Mouse (Mus musculus): ENCODE results near the gene Depdc1b. TPM values are rescaled to one million over a fixed set of nuclear protein-coding genes. Genes with fewer than 3 reads are reported as not detected.

Depdc1b gene
- total RNA-seq, 2 experiments from 2014 or later = 0.22 to 0.46 TPM

GRCm38 (mm10) chr13:108304680-108305079 is 11.5 kb upstream of the Depdc1b start:
- DNase-seq = no peak
- intact Hi-C loops (cut with DNase I) = no loop called here

- DNase-seq = no peak
- intact Hi-C loops (cut with DNase I) = loop anchor here (1.0 kb wide), 1 partner anchor 102 kb away; the partner anchor contains the start of gene Elovl7
Observed at GRCm38 (mm10) chr13:108316487-108316903, 363 bp downstream of the Depdc1b start.

GRCm38 (mm10) chr13:108317414-108317813 is 1.3 kb downstream of the Depdc1b start:
- DNase-seq = no peak

GRCm38 (mm10) chr13:108319028-108319427 is 2.9 kb downstream of the Depdc1b start:
- intact Hi-C loops (cut with DNase I) = no loop called here
- DNase-seq = no peak

More at GRCm38 (mm10) chr13:108317414-108317813, 1.3 kb downstream of the Depdc1b start:
- intact Hi-C loops (cut with DNase I) = no loop called here

- DNase-seq = no peak
- intact Hi-C loops (cut with DNase I) = loop anchor here (5.0 to 10.0 kb wide), 3 partner anchors 48 to 995 kb away; partner anchors contain the start of gene Smim15
Observed at GRCm38 (mm10) chr13:108320216-108320615, 4.1 kb downstream of the Depdc1b start.

GRCm38 (mm10) chr13:108322466-108322865 is 6.3 kb downstream of the Depdc1b start:
- intact Hi-C loops (cut with DNase I) = loop anchor here (5.0 to 10.0 kb wide), 3 partner anchors 50 to 998 kb away; partner anchors contain the start of gene Smim15
- DNase-seq = no peak

GRCm38 (mm10) chr13:108323317-108323716 is 7.2 kb downstream of the Depdc1b start:
- intact Hi-C loops (cut with DNase I) = loop anchor here (5.0 to 10.0 kb wide), 3 partner anchors 51 to 999 kb away; partner anchors contain the start of gene Smim15
- no peak for DNase-seq

GRCm38 (mm10) chr13:108323866-108324829 is 8.0 kb downstream of the Depdc1b start:
- intact Hi-C loops (cut with DNase I) = loop anchor here (5.0 to 10.0 kb wide), 3 partner anchors 52 to 999 kb away; partner anchors contain the start of gene Smim15
- no peak for DNase-seq

GRCm38 (mm10) chr13:108325871-108326270 is 9.7 kb downstream of the Depdc1b start:
- no peak for DNase-seq
- intact Hi-C loops (cut with DNase I) = loop anchor here (10.0 kb wide), 2 partner anchors 281 to 1001 kb away; partner anchors contain the start of gene Smim15

- DNase-seq = no peak
- intact Hi-C loops (cut with DNase I) = loop anchor here (10.0 kb wide), 2 partner anchors 282 to 1002 kb away; partner anchors contain the start of gene Smim15
Observed at GRCm38 (mm10) chr13:108326351-108326750, 10.2 kb downstream of the Depdc1b start.

- DNase-seq = no peak
- intact Hi-C loops (cut with DNase I) = loop anchor here (10.0 kb wide), 2 partner anchors 282 to 1002 kb away; partner anchors contain the start of gene Smim15
Observed at GRCm38 (mm10) chr13:108327047-108327446, 10.9 kb downstream of the Depdc1b start.

GRCm38 (mm10) chr13:108328406-108329180 is 12.5 kb downstream of the Depdc1b start:
- intact Hi-C loops (cut with DNase I) = loop anchor here (10.0 kb wide), 2 partner anchors 284 to 1004 kb away; partner anchors contain the start of gene Smim15
- no peak for DNase-seq

- no peak for DNase-seq
Observed at GRCm38 (mm10) chr13:108329693-108330092, 13.6 kb downstream of the Depdc1b start.

GRCm38 (mm10) chr13:108335257-108336003 is 19.3 kb downstream of the Depdc1b start:
- intact Hi-C loops (cut with DNase I) = no loop called here
- no peak for DNase-seq

More at GRCm38 (mm10) chr13:108329693-108330092, 13.6 kb downstream of the Depdc1b start:
- intact Hi-C loops (cut with DNase I) = loop anchor here (1.0 to 10.0 kb wide), 4 partner anchors 115 to 1005 kb away; partner anchors contain the start of genes Elovl7 and Smim15

GRCm38 (mm10) chr13:108336192-108336591 is 20.1 kb downstream of the Depdc1b start:
- no peak for DNase-seq
- intact Hi-C loops (cut with DNase I) = no loop called here

GRCm38 (mm10) chr13:108337340-108337739 is 21.2 kb downstream of the Depdc1b start:
- intact Hi-C loops (cut with DNase I) = no loop called here
- DNase-seq = no peak

- intact Hi-C loops (cut with DNase I) = no loop called here
- DNase-seq = no peak
Observed at GRCm38 (mm10) chr13:108338076-108338836, 22.1 kb downstream of the Depdc1b start.

GRCm38 (mm10) chr13:108339907-108340596 is 23.9 kb downstream of the Depdc1b start:
- no peak for DNase-seq
- intact Hi-C loops (cut with DNase I) = no loop called here
